In genomic region chr3:86804265-86804664, GRCm38 (mm10) we compare ENCODE assay signal across 16 mouse cellular contexts.
DNase-seq lines count a peak whose midpoint lies in the region; ATAC-seq and TF ChIP-seq lines count a peak whose summit lies in the region.
"Had no signal": no experiment of that assay in that cellular context is flagged by ENCODE, and none has a peak within 500 bp of the region (broad histone marks: within the 10 kb centered on the region; RNA-seq: fewer than 3 reads in every experiment).

No protein-coding gene starts in this region.

- H3K4me1 ChIP-seq in forebrain, embryonic 12.5 days = peaks cover 5% of the 10 kb centered on the region
- H3K4me1 ChIP-seq in forebrain, embryonic 13.5 days = peaks cover 2% of the 10 kb centered on the region; the same call in 1 of the 2 replicates
- H3K4me1 ChIP-seq in hindbrain, postnatal 0 days (ENCODE audit: insufficient read depth, low read length) = 0 out of 2 replicates have a peak, but pooled peaks cover 5% of the 10 kb centered on the region
- no peaks in the 10 kb centered on the region for H3K4me1 ChIP-seq in hindbrain, embryonic 11.5 days (replicated peaks; ENCODE audit: control insufficient read depth, insufficient read depth, low read length)

- no peak overlapping the region for H3K4me2 ChIP-seq in forebrain, embryonic 12.5 days
- no peak overlapping the region for H3K4me2 ChIP-seq in forebrain, embryonic 13.5 days
- no peak overlapping the region for H3K4me2 ChIP-seq in hindbrain, postnatal 0 days (ENCODE audit: low read depth, low read length)
- H3K4me2 ChIP-seq in hindbrain, embryonic 11.5 days (replicated peaks; ENCODE audit: low read depth, low read length) = no peak overlapping the region
- H3K4me2 ChIP-seq: embryonic facial prominence, embryonic 13.5 days; heart, embryonic 15.5 days; neural tube, embryonic 12.5 days had no signal

- 93% methylated on average over 9 of the region's 9 CpGs for WGBS in forebrain, embryonic 12.5 days
- WGBS in forebrain, embryonic 13.5 days = 91% methylated on average over 9 of the region's 9 CpGs
- 78% methylated on average over 9 of the region's 9 CpGs for WGBS in hindbrain, postnatal 0 days
- WGBS in hindbrain, embryonic 11.5 days = 95% methylated on average over 9 of the region's 9 CpGs

- DNase-seq in hindbrain, postnatal 0 days (ENCODE audit: low spot score) = no peak
- DNase-seq in hindbrain, embryonic 11.5 days (ENCODE audit: low spot score) = no peak
- DNase-seq in brain, adult 2 months (ENCODE audit: low read depth, low spot score) = peak; percentile 90
- DNase-seq in left cerebral cortex, adult 9 months (ENCODE audit: low spot score in 2 of 2) = peak; percentile 49 to 74
- no peak for DNase-seq in kidney, adult 9 months
- DNase-seq: cerebellum, adult 2 months; kidney, postnatal 10 days; lung, adult 18-20 months had no signal

- no peak for TF ChIP-seq CTCF in hindbrain, postnatal 0 days (IDR thresholded peaks at IDR 0.05; ENCODE audit: low read depth)

- no peaks in the 10 kb centered on the region for H3K27me3 ChIP-seq in forebrain, embryonic 12.5 days
- no peaks in the 10 kb centered on the region for H3K27me3 ChIP-seq in forebrain, embryonic 13.5 days
- H3K27me3 ChIP-seq in hindbrain, postnatal 0 days (ENCODE audit: insufficient read depth, low read length) = no peaks in the 10 kb centered on the region
- no peaks in the 10 kb centered on the region for H3K27me3 ChIP-seq in hindbrain, embryonic 11.5 days (ENCODE audit: control insufficient read depth, insufficient read depth, low read length)
- H3K27me3 ChIP-seq: embryonic facial prominence, embryonic 13.5 days; heart, embryonic 15.5 days; neural tube, embryonic 12.5 days had no signal

- no peaks in the 10 kb centered on the region for H3K9me3 ChIP-seq in forebrain, embryonic 12.5 days
- no peaks in the 10 kb centered on the region for H3K9me3 ChIP-seq in forebrain, embryonic 13.5 days (replicated peaks)
- H3K9me3 ChIP-seq in hindbrain, postnatal 0 days (ENCODE audit: low read length) = no peaks in the 10 kb centered on the region
- H3K9me3 ChIP-seq in hindbrain, embryonic 11.5 days (ENCODE audit: control insufficient read depth, low read length) = no peaks in the 10 kb centered on the region
- H3K9me3 ChIP-seq: embryonic facial prominence, embryonic 13.5 days; heart, embryonic 15.5 days; hindbrain, embryonic 10.5 days; neural tube, embryonic 12.5 days had no signal

- H3K27ac ChIP-seq in forebrain, embryonic 12.5 days = 0 out of 2 replicates have a peak overlapping the region, but pooled peaks have one; percentile 50
- H3K27ac ChIP-seq in forebrain, embryonic 13.5 days = no peak overlapping the region
- H3K27ac ChIP-seq in hindbrain, postnatal 0 days = peak overlapping the region; percentile 36; the same call in 1 of the 2 replicates
- H3K27ac ChIP-seq in hindbrain, embryonic 11.5 days (ENCODE audit: low read depth, low read length) = no peak overlapping the region
- H3K27ac ChIP-seq: embryonic facial prominence, embryonic 13.5 days; heart, embryonic 15.5 days; hindbrain, embryonic 10.5 days; neural tube, embryonic 12.5 days had no signal

- H3K9ac ChIP-seq in forebrain, embryonic 12.5 days = no peak overlapping the region
- no peak overlapping the region for H3K9ac ChIP-seq in forebrain, embryonic 13.5 days
- no peak overlapping the region for H3K9ac ChIP-seq in hindbrain, postnatal 0 days (replicated peaks; ENCODE audit: low read length)
- H3K9ac ChIP-seq in hindbrain, embryonic 11.5 days (ENCODE audit: low read depth, low read length) = no peak overlapping the region
- H3K9ac ChIP-seq: embryonic facial prominence, embryonic 13.5 days; heart, embryonic 15.5 days; neural tube, embryonic 12.5 days had no signal

- peaks cover 29% of the 10 kb centered on the region for H3K36me3 ChIP-seq in forebrain, embryonic 12.5 days (replicated peaks)
- H3K36me3 ChIP-seq in forebrain, embryonic 13.5 days (ENCODE audit: poor library complexity, severe bottlenecking) = peaks cover 49% of the 10 kb centered on the region
- peaks cover 15% of the 10 kb centered on the region for H3K36me3 ChIP-seq in hindbrain, postnatal 0 days (ENCODE audit: insufficient read depth, low read length)
- no peaks in the 10 kb centered on the region for H3K36me3 ChIP-seq in hindbrain, embryonic 11.5 days (ENCODE audit: control insufficient read depth, insufficient read depth, low read length)
- H3K36me3 ChIP-seq: heart, embryonic 15.5 days had no signal

- H3K4me3 ChIP-seq in forebrain, embryonic 12.5 days (replicated peaks) = no peak overlapping the region
- no peak overlapping the region for H3K4me3 ChIP-seq in forebrain, embryonic 13.5 days
- no peak overlapping the region for H3K4me3 ChIP-seq in hindbrain, postnatal 0 days (ENCODE audit: low read length)
- no peak overlapping the region for H3K4me3 ChIP-seq in hindbrain, embryonic 11.5 days (ENCODE audit: low read depth, low read length)
- H3K4me3 ChIP-seq: embryonic facial prominence, embryonic 13.5 days; heart, embryonic 15.5 days; hindbrain, embryonic 10.5 days; neural tube, embryonic 12.5 days had no signal

- ATAC-seq in forebrain, embryonic 12.5 days (ENCODE audit: low FRiP score) = no peak
- no peak for ATAC-seq in forebrain, embryonic 13.5 days
- no peak for ATAC-seq in hindbrain, postnatal 0 days
- ATAC-seq in hindbrain, embryonic 11.5 days (ENCODE audit: low FRiP score) = no peak
- ATAC-seq in inflammation-experienced regulatory T-cells, adult 6 months = no peak
- ATAC-seq: intestine, postnatal 0 days had no signal

Comparison
In these comparisons a context has a peak if more than half of its experiments do, and no peak if none do; other contexts are left out.
1. H3K27ac ChIP-seq: peak in forebrain, embryonic 12.5 days (single experiment) and hindbrain, postnatal 0 days (single experiment); none in forebrain, embryonic 13.5 days (single experiment) and hindbrain, embryonic 11.5 days (single experiment).
2. DNase-seq: peak in brain, adult 2 months (single experiment) and left cerebral cortex, adult 9 months (2 of 2); none in hindbrain, postnatal 0 days (single experiment), hindbrain, embryonic 11.5 days (single experiment) and kidney, adult 9 months (single experiment).